Mouse (Mus musculus): ENCODE data around the gene Tyrobp. TPM values are rescaled to one million over a fixed set of nuclear protein-coding genes. Genes with fewer than 3 reads are reported as not detected.

Tyrobp gene
- total RNA-seq (2021): 14.9 and 15.0 TPM in 2 replicates
- long read RNA-seq, transcript Tyrobp-202 (5 exons, 597 nt): major isoform, 7 of 7 reads
- long read RNA-seq, partial matches to known transcripts: 0 of 7 reads
- long read RNA-seq, other reads (novel, unspliced or antisense): 0 of 7 reads

DNA sequence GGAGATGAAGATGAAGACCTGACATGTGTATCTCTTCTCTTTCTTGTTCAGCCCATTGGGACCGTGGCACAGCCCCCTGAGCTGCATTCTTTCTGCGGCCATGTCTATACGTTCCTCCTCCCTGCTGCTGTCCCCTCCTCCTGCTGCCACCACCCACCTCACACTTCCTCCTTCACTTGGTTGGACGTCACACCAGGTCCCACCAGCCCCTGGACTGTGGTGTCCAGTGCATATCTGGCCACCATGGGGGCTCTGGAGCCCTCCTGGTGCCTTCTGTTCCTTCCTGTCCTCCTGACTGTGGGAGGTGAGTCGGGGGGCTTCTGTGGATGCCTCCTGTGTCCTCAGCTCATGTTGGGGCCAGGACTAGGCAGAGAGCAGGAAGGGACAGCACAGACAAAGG is at the start of gene Tyrobp:
Tyrobp (plus strand) TSS at position 165 of the 400 bp plus-strand sequence.
- no peak for DNase-seq

- DNase-seq: no peak
Observed at GRCm38 (mm10) chr7:30367466-30367865, 46.1 kb upstream of the Tyrobp start.

DNA sequence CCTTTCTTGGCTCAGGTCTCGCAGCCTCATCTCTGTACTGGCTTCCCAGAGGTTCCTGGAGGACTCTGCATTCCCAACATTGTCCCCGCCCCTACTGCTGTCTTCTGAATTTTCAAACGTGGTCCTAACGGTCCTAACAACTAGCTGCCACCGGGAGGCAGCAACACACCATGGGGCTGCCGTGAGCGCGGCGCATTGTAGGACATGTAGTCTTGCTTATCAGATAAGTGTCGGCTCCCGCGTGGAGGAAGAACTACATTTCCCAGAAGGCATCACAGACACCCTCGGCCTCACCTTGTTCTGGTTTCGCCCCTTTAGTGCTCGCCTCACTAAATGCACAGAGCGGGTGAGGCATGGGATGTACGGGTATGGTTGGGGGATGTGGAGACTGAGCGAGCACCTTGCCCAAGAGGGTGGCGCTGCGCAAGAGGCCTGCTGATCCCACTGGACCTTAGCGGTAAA is 40.0 kb upstream of the Tyrobp start:
- peak; percentile 86 for DNase-seq

DNA sequence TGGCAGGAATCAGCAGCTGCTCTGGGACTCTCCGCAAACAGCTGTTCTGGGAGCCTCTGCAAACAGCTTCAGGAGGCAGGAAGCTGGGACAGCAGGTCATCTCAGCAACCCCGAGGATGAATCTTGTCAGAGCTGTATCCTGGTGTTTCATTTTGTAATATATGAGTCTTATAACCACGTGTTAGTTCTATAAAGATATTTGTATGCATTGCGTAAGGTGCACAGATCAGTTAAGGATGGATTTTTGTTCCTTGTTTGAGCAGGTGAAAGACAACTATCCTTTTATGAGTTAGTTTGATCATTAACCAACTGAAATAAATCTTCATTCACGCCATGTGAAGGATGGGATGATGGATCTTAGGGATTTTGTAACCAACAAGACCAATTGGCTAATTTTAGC is 33.5 kb upstream of the Tyrobp start:
- DNase-seq: no peak

- no peak for DNase-seq
Observed at GRCm38 (mm10) chr7:30384106-30384505, 29.5 kb upstream of the Tyrobp start.

- DNase-seq: no peak
Observed at GRCm38 (mm10) chr7:30392746-30393520, 20.6 kb upstream of the Tyrobp start.

DNA sequence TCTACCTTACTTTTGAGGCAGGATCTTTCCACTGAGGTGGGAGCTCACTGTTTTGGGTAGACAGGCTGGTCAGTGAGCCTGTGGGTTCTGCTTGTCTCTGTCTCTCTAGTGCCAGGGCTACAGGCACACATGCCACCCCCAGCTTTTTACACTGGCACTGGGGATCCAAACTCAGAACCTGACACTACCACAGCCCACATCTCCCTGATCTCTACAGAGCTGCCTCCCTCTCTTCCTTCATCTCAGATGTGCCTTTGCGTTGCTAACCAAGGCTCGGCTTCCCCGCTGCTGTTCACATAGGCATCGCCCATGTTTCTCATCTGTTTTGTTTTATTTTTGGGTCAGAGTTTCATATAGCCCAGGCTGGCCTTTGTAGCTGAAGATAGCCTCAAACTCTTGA is 19.9 kb upstream of the Tyrobp start:
- DNase-seq: no peak

DNA sequence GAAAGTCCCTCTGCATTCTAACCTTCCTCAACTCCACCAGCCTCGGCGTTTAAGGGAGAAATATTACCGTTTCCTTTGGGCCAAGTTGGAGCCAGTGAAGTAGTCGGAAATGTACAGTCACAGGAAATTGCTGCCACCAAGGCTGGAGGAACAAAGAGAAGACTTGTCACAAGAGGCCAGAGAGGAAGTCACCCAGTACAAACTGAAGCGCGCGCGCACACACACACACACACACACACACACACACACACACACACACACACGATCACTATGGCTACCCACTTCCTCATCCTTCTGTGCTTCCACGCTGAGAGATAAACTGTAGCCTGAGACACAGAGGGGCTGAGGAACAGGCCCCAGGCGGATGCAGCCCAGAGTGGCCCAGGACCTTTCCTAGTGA is 19.2 kb upstream of the Tyrobp start:
- no peak for DNase-seq

DNA sequence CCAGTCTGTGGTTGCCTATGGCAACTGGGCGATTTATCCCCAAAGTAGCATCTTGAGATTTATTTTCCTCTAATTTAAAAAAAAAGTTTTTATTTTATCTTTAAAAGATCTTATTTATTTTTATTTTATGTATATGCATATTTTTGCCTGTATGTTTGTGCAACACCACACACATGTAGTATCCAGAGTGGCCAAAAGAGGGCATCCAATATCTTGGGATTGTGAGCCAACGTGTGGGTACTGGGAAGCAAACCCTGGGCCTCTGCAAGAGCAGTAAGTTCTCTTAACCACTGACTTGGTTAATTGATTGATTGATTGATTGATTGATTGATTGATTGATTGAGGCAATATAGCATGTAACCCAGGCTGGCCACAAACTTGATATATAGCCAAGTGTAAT is 18.7 kb upstream of the Tyrobp start:
- DNase-seq: no peak

DNA sequence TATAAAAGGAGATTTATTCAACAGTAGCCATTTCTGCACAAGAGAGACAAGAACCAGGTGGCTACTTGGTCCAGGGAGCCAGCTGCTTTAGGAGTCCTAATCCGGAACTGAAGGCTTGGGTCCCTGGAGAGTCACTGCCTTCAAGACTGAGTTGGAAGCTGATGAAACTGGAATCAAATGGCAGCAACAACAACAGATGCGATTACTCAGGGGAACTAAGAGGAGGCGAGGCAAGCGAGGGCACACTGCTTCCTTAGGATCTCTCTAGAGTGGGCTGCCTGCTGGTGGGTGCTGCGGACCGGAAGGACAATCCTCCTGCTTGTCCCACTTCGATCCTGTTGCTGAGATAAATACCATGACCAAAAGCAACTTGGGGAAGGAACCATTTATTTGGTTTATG is 13.9 kb upstream of the Tyrobp start:
- DNase-seq: no peak

DNA sequence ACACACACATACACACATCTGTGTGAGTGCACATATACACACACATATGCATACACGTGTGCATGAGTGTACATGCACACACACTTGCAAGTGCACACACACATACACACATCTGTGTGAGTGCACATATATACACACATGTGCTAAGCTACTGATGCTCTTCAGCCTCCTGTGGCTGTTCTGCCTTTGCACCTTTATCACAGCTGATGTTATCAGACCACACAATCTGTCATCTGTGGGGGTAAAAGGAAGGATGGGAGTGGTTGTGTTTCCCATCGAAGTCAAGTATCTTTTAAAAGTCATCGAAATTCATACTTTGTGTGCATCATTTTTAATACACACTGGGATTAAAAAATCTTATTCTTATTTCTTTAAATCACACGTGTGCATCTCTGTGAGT is 11.2 kb upstream of the Tyrobp start:
- no peak for DNase-seq

GRCm38 (mm10) chr7:30408639-30409038 is 4.9 kb upstream of the Tyrobp start:
- no peak for DNase-seq

DNA sequence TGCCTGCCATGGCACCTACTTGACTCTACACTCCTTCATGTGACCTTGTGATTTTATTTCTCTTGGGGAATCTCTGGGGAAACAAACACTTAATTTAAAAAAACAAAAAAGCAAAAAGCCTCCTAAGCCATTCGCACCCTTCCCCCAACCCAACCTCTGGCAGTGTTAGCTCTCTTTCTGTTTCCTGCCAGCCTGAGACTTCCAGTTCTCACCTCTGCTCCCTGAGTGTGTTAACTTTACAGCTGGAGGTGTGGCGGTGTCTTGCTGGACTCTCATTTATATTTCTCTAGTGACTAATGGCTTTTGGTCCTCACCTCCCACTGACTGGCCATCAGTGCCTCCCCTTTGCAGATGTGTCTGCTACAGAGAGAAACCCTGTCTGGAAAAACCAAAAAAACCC is 3.8 kb upstream of the Tyrobp start:
- DNase-seq: no peak

DNA sequence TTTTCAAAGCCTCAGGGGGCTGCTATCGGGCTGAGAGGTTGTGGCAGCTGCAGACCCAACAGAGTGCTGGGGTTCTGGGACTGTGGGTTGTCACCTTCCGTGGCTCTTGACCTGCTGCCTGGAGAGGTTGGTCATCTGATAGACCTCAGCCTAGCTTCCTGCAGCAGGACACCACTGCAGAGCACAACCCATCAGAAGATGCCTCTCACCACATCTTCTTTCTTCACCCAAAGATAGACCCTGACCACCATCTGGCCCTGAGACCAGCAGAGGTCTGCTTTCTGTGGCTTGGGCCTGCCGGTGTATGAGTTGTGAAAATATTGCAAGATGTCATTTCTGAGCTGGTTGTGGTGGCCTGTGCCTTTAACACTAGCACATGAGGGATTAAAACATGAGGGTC is 2.5 kb upstream of the Tyrobp start:
- DNase-seq: no peak

DNA sequence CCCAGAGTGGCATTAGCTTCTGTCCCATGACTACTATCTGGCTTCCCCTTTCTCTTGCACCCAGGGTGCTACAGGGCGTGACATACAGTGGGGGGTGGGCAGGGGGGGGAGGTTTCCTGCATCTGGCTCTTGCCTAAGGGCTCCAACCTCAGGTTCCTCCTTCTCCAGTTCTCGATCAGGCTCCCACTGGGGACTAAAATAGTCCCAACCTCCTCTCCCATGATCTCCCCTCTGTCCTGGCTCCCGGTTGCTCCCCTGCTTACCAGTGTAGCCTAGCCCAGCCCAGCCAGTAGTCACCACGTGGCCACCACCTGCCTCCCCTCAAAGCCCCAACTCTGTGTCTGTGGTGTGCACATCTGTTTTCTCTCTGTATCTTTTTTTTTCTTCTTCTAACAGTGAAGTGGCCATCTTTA is 819 bp upstream of the Tyrobp start:
- no peak for DNase-seq

GRCm38 (mm10) chr7:30417856-30418255 is 4.3 kb downstream of the Tyrobp start:
- DNase-seq: no peak

GRCm38 (mm10) chr7:30419561-30420499 is 6.3 kb downstream of the Tyrobp start, which contains the start of gene Hcst:
Gene Hcst, minus strand, starts transcription at chr7:30419854.
- no peak for DNase-seq

DNA sequence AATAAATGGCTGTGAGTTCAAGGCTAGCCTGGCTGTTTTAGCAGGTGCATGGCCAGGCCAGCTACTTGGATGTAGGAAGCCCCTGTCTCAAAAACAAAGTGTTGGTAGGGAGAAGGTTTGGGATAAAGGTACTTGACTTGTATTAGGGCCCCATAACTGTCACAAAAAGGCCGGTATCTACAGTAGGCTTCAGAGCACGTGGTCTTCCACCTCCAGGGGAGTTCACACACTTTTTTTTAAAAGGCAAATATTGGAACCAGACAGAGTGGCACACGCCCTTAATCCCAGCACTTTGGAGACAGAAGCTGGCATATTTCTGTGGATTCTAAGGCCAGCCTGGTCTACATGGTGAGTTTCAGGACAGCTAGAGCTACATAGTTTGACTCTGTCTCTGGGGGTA is 7.1 kb downstream of the Tyrobp start:
- no peak for DNase-seq

DNA sequence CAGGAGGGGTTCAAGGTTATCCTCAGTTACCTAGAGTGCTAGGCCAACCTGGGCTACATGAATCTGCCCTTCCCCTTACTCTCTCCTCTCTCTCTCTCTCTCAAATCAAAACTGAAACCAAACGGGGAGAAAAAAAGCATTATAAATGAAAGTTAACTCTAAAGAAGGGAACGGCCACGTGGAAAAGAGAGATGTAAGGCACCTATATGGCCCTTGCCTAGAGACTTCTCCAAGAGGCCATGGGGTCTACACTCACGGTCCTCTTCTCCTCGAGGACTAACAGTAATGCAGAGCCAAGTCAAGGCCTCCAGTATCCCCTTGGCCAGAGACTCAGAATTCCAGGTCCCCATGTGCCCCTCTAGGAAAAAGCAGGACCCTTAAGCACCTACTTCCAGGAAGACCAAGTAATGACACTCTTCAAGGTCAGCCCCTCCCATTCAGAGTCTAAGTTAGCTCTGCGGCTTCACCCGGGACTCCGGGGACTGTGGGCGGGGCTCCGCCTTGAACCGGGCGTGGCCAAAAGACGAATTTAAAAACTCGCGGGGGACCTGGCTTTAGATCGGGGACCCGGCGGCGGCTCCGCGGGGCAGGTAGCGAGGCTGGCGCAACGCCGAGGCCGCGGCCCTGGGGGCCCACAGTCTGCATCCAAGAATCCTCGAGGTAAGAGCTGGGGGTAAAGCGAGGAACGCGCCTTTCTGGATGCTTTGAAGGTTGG is 7.8 kb downstream of the Tyrobp start, which contains the start of gene Nfkbid:
Nfkbid (plus strand) TSS at position 558 of the 715 bp plus-strand sequence.
- DNase-seq: peak; percentile 78

- peak; percentile 90 for DNase-seq
Observed at GRCm38 (mm10) chr7:30421890-30422435, 8.4 kb downstream of the Tyrobp start.

DNA sequence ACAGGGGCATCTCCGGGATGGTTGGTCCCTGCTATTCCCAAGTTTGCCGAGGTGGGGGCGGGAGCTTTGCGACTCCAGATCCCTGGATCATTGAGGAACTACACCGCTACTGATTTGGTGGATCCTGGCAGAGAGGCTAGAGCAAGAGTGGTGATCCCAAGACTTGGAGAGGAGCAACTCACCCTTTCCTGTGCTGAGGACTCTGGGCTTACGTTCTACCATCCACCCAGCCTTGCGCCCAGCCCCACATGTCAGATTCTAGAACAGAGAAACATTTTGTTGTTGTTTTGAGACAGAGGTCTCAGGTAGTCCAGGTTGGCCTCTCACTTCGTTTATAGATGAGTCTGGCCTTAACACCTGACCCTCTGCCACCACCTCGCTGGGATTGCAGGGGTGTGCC is 9.0 kb downstream of the Tyrobp start:
- no peak for DNase-seq

Data from adrenal gland, postnatal 25 days (tissue).